Mouse (Mus musculus) myocyte (in vitro differentiated cells): Measurements from ENCODE around the gene Evi5l.

Source experiments
- E2F4 ChIP-seq: IDR thresholded peaks from one replicate; pipeline ENCODE4 v1.6.1; 2011; ENCODE audit warnings: mild to moderate bottlenecking, control low read depth, moderate library complexity; ENCODE audit not compliant: insufficient read depth
- USF1 ChIP-seq: IDR thresholded peaks from one replicate; pipeline ENCODE4 v1.6.1; 2011; ENCODE audit warnings: low read depth, mild to moderate bottlenecking, control low read depth, moderate library complexity

DNA sequence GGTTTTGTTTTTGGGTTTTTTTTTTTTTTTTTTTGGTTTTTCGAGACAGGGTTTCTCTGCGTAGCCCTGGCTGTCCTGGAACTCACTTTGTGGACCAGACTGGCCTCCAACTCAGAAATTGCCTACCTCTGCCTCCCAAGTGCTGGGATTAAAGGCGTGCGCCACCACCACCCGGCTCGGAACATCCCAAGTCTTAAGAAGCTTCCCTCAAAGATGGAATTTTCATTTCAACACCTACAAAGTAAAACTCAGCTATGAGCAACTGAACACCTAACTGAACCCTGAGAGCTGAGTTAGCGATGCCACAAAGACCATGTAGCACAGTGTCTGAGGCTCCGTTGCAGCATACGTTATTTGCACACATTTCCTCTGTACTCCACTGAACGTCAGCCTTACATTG lies 32.6 kb upstream of the Evi5l start, which contains the start of gene Cd209g:
- TF ChIP-seq E2F4 (no peak), USF1 (no peak)
